Mouse (Mus musculus) spleen, adult 2 months (tissue): ENCODE data around the gene Dtx4.

Experiments used
- CTCF ChIP-seq: fragments of 200-500 bp; IDR thresholded peaks from 2 replicates; pipeline ENCODE4 v1.5.1; 2011; ENCODE audit warnings: mild to moderate bottlenecking, inconsistent platforms; ENCODE audit not compliant: insufficient read depth, insufficient read length, insufficient replicate concordance; ENCODE audit errors: extremely low read depth
- POLR2A ChIP-seq: fragments of 200-500 bp; IDR thresholded peaks from 2 replicates; pipeline ENCODE4 v1.6.1; 2011; ENCODE audit warnings: low read depth, low read length, inconsistent platforms

- TF ChIP-seq CTCF (no peak), POLR2A (no peak)
These were observed 13.6 kb downstream of the Dtx4 start for GRCm38 (mm10) chr19:12487511-12488204.
